Mouse (Mus musculus) spleen, adult 2 months (tissue): ENCODE results near the gene Tmem39b. TPM values are rescaled to one million over a fixed set of nuclear protein-coding genes. Genes with fewer than 3 reads are reported as not detected.

Experiments
- DNase-seq, 2 experiments: peaks; one replicate each; pipeline versions ENCODE4 v3.0.0 to v3.0.0-alpha.2; 2012 to 2021; ENCODE audit warnings: low spot score in 2 of 2, low read depth in 1 of 2
- H3K27ac ChIP-seq: fragments of 200-500 bp; 2 replicates; pipeline ENCODE4 v1.5.1; 2012; ENCODE audit warnings: low read length, inconsistent platforms; ENCODE audit not compliant: insufficient read depth
- H3K27me3 ChIP-seq: fragments of 200-500 bp; 2 replicates; pipeline ENCODE4 v1.6.1; 2012; ENCODE audit warnings: mild to moderate bottlenecking, moderate library complexity, low read length, inconsistent platforms; ENCODE audit not compliant: control insufficient read depth, insufficient read depth
- H3K36me3 ChIP-seq: fragments of 200-500 bp; 2 replicates; pipeline ENCODE4 v1.6.1; 2012; ENCODE audit warnings: mild to moderate bottlenecking, low read length, inconsistent platforms; ENCODE audit not compliant: control insufficient read depth, insufficient read depth
- H3K4me1 ChIP-seq: fragments of 200-500 bp; 2 replicates; pipeline ENCODE4 v1.6.1; 2011; ENCODE audit warnings: inconsistent platforms; ENCODE audit not compliant: control insufficient read depth, insufficient read depth, insufficient read length
- H3K4me3 ChIP-seq: fragments of 200-500 bp; 2 replicates; pipeline ENCODE4 v1.5.1; 2011; ENCODE audit warnings: mild to moderate bottlenecking, inconsistent platforms; ENCODE audit not compliant: insufficient read depth, insufficient read length; ENCODE audit errors: extremely low read depth
- CTCF ChIP-seq: fragments of 200-500 bp; IDR thresholded peaks from 2 replicates; pipeline ENCODE4 v1.5.1; 2011; ENCODE audit warnings: mild to moderate bottlenecking, inconsistent platforms; ENCODE audit not compliant: insufficient read depth, insufficient read length, insufficient replicate concordance; ENCODE audit errors: extremely low read depth
- POLR2A ChIP-seq: fragments of 200-500 bp; IDR thresholded peaks from 2 replicates; pipeline ENCODE4 v1.6.1; 2011; ENCODE audit warnings: low read depth, low read length, inconsistent platforms
- WGBS: fragments of 180-500 bp; shearing (Covaris S2); methylation state at CpG from one replicate; pipeline ENCODE4 v1.1.7; 2018; 5-methylcytosine and 5-hydroxymethylcytosine counted together
- polyA plus RNA-seq: library from polyadenylated mRNA; depleted of rRNA; stranded (reverse); fragments of >200 nt; gene quantifications from 2 replicates; pipeline ENCODE4 v1.2.3, GENCODE M21; 2012; rRNA removed

Gene Tmem39b
- polyA plus RNA-seq, result 28.4 and 33.9 TPM in 2 replicates

DNA sequence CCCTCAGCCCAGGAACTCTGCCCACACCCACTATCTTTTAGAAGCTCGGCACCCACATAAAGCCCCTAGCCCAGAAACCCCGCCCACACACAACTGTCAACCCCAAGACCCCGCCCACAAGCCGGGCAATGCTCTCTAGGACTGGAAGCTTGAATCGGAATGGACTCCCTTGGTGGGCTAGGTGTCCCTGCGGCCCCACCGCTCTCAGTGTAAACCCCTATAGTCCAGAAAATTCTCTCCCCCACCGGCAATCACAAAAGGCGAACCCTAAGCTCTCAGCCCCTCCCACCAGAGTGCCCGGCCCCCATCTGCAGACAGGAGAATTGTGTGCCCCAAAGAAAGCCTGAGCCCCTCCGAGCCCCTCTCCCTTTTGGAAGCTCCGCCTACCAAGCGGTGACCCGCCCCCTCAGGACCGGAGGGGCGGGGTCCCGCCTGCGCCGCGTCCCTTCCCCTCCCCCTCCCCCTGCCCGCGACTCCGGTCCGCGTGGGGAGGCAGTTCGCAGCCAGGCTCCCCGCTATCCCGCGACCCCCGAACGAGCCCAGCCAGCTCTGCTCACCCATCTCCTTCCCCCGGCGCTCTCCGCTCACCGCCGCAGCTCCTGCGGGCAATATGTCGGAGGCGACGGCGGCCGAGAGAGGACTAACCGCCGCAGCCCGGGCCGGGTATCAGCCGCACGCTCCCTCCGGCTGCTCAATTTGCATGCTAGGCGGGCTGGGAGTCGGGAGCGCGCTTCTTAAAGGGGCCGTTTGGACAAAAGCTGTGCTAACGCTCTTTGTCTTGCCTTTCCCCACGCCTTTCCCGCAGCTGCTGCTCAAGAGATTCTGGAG is at the start of gene Tmem39b:
Gene Tmem39b (minus strand): TSS at position 681 of the 828 bp plus-strand sequence.
- Histone ChIP-seq H3K4me3 (peak within 1 kb of the TSS; percentile 93), H3K27me3 (no peaks in the 10 kb centered on the region), H3K4me1 (no peaks in the 10 kb centered on the region; the same call in 1 of the 2 replicates), H3K36me3 (peaks cover 12% of the 10 kb centered on the region; the same call in 1 of the 2 replicates), H3K27ac (peak within 1 kb of the TSS; percentile 65)
- DNase-seq, result peak; percentile 56 to 89
- no peak for TF ChIP-seq POLR2A
- no peak for TF ChIP-seq CTCF
- under 1% methylated on average over 45 of the region's 57 CpGs for WGBS

DNA sequence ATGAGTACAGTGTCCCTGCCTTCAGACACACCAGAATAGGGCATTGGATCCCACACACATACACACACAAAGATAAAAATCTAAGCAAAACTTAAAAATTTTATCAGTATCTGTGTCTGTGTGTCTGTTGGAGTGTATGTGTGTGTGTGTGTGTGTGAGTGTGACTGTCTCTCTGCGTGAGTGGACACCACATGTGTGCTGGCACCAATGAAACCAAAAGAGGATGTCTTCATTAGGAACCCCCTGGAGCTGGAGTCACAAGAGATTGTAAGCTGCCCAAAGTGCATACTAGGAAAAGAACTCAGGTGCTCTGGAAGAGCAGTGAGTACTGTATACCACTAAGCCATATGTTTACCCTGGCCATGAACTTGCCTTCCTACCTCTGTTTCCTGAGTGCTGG is 49.5 kb upstream of the Tmem39b start:
- H3K4me1 ChIP-seq, result peaks cover 3% of the 10 kb centered on the region
- H3K27me3 ChIP-seq, result no peaks in the 10 kb centered on the region
- no peak for TF ChIP-seq CTCF
- TF ChIP-seq POLR2A, result no peak
- H3K36me3 ChIP-seq, result no peaks in the 10 kb centered on the region
- no peak overlapping the region for H3K4me3 ChIP-seq
- H3K27ac ChIP-seq, result no peak overlapping the region
- peak in 1 of 2 experiments; percentile 41 for DNase-seq
- WGBS, result 33% methylated on average over 1 of the region's 1 CpGs

- Histone ChIP-seq H3K36me3 (no peaks in the 10 kb centered on the region; the same call in 1 of the 2 replicates), H3K4me3 (no peak overlapping the region), H3K27ac (0 out of 2 replicates have a peak overlapping the region, but pooled peaks have one; percentile 97), H3K27me3 (no peaks in the 10 kb centered on the region), H3K4me1 (peaks cover 6% of the 10 kb centered on the region)
- no peak for DNase-seq
- TF ChIP-seq CTCF (no peak), POLR2A (no peak)
- WGBS, result 51% methylated on average over 2 of the region's 2 CpGs
These were observed 46.9 kb upstream of the Tmem39b start for GRCm38 (mm10) chr4:129743494-129743893.

- H3K4me3 ChIP-seq, result peak overlapping the region; percentile 80
- 11% methylated on average over 7 of the region's 7 CpGs for WGBS
- H3K27ac ChIP-seq, result peak overlapping the region; percentile 97
- no peaks in the 10 kb centered on the region for H3K27me3 ChIP-seq
- DNase-seq, result no peak
- no peak for TF ChIP-seq POLR2A
- H3K4me1 ChIP-seq, result peaks cover 6% of the 10 kb centered on the region
- H3K36me3 ChIP-seq, result no peaks in the 10 kb centered on the region; the same call in 1 of the 2 replicates
These were observed 46.4 kb upstream of the Tmem39b start for GRCm38 (mm10) chr4:129743010-129743390.

GRCm38 (mm10) chr4:129742232-129743009 is 45.8 kb upstream of the Tmem39b start, which contains the start of gene Khdrbs1:
Gene Khdrbs1, minus strand, starts transcription at chr4:129742303.
- Histone ChIP-seq H3K4me3 (peak within 1 kb of the TSS; percentile 99), H3K36me3 (no peaks in the 10 kb centered on the region; the same call in 1 of the 2 replicates), H3K27me3 (no peaks in the 10 kb centered on the region), H3K4me1 (peaks cover 6% of the 10 kb centered on the region), H3K27ac (peak within 1 kb of the TSS; percentile 99)
- WGBS, result under 1% methylated on average over 73 of the region's 76 CpGs
- TF ChIP-seq POLR2A (peak; percentile 84), CTCF (no peak)
- peak; percentile 95 to 98 for DNase-seq

- DNase-seq, result no peak
- H3K4me1 ChIP-seq, result peaks cover 6% of the 10 kb centered on the region
- H3K36me3 ChIP-seq, result no peaks in the 10 kb centered on the region; the same call in 1 of the 2 replicates
- peak overlapping the region; percentile 99 for H3K27ac ChIP-seq
- WGBS, result under 1% methylated on average over 32 of the region's 34 CpGs
- H3K27me3 ChIP-seq, result no peaks in the 10 kb centered on the region
- no peak for TF ChIP-seq POLR2A
- TF ChIP-seq CTCF, result no peak
- H3K4me3 ChIP-seq, result peak overlapping the region; percentile 99
These were observed 45.3 kb upstream of the Tmem39b start for GRCm38 (mm10) chr4:129741974-129742231.
